Mouse (Mus musculus) E14TG2a.4 (cell line): Measurements from ENCODE around the gene Pom121l2.
A peak's percentile ranks its signal among the peaks of the same experiment; 100 is the strongest.

Experiments used
- H3K27me3 ChIP-seq: 2 replicates; pipeline ENCODE4 v1.6.1; 2014; ENCODE audit warnings: low read length, control low read depth; ENCODE audit not compliant: insufficient read depth
- H3K36me3 ChIP-seq: 2 replicates; pipeline ENCODE4 v1.6.1; 2014; ENCODE audit warnings: low read length, control low read depth; ENCODE audit not compliant: insufficient read depth
- H3K4me1 ChIP-seq: replicated peaks from 2 replicates; pipeline ENCODE4 v1.6.1; 2014; ENCODE audit warnings: low read depth, low read length, control low read depth
- H3K4me3 ChIP-seq: replicated peaks from 2 replicates; pipeline ENCODE4 v1.5.1; 2014; ENCODE audit warnings: mild to moderate bottlenecking, low read length
- H3K9me3 ChIP-seq: 2 replicates; pipeline ENCODE4 v1.6.1; 2014; ENCODE audit warnings: low read length, control low read depth
- CTCF ChIP-seq: conservative IDR thresholded peaks from 2 replicates; pipeline ENCODE4 v1.5.1; 2014; ENCODE audit warnings: low read length
- NANOG ChIP-seq: IDR thresholded peaks from 2 replicates; pipeline ENCODE4 v1.6.1; 2014; ENCODE audit warnings: borderline replicate concordance, low read length, mixed read lengths
- POU5F1 ChIP-seq: IDR thresholded peaks from 2 replicates; pipeline ENCODE4 v1.6.1; 2014; ENCODE audit warnings: low read length, borderline replicate concordance

Gene Pom121l2

GRCm38 (mm10) chr13:21980981-21981802 lies at the start of gene Pom121l2:
Gene Pom121l2 (plus strand): TSS chr13:21981194.
- Histone ChIP-seq H3K36me3 (no peaks in the 10 kb centered on the region), H3K4me1 (peaks cover 32% of the 10 kb centered on the region), H3K4me3 (peak within 1 kb of the TSS; percentile 82), H3K9me3 (no peaks in the 10 kb centered on the region), H3K27me3 (peaks cover 66% of the 10 kb centered on the region)
- TF ChIP-seq POU5F1 = no peak
- TF ChIP-seq NANOG = no peak
- no peak for TF ChIP-seq CTCF

DNA sequence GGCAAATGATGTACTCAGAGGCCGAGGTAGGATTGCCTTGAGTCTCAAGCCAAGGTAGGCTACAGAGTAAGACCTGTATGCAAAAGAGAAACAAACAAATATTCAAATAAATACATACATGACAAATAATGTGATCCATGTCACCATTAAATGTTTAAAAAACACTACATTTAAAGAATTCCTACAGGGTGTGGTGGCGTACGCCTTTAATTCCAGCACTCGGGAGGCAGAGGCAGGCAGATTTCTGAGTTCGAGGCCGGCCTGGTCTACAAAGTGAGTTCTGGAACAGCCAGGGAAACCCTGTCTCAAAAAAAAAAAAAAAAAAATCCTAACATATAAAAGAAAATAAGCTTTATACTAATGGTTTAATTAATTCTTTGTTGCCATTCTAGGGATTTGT lies 49.3 kb upstream of the Pom121l2 start:
- H3K27me3 ChIP-seq = no peaks in the 10 kb centered on the region
- peaks cover 65% of the 10 kb centered on the region for H3K4me1 ChIP-seq
- peak overlapping the region; percentile 48 for H3K4me3 ChIP-seq
- no peaks in the 10 kb centered on the region for H3K36me3 ChIP-seq
- H3K9me3 ChIP-seq = no peaks in the 10 kb centered on the region
- TF ChIP-seq NANOG (no peak), POU5F1 (no peak), CTCF (no peak)

GRCm38 (mm10) chr13:21933626-21934548 lies 47.1 kb upstream of the Pom121l2 start:
- Histone ChIP-seq H3K27me3 (no peaks in the 10 kb centered on the region), H3K36me3 (no peaks in the 10 kb centered on the region), H3K9me3 (no peaks in the 10 kb centered on the region), H3K4me1 (peaks cover 70% of the 10 kb centered on the region), H3K4me3 (peak overlapping the region; percentile 75)
- TF ChIP-seq POU5F1 = no peak
- no peak for TF ChIP-seq NANOG
- TF ChIP-seq CTCF = no peak

GRCm38 (mm10) chr13:21934982-21935791 lies 45.8 kb upstream of the Pom121l2 start:
- TF ChIP-seq POU5F1 = no peak
- TF ChIP-seq NANOG = no peak
- TF ChIP-seq CTCF = no peak
- H3K4me1 ChIP-seq = peaks cover 59% of the 10 kb centered on the region
- H3K36me3 ChIP-seq = no peaks in the 10 kb centered on the region
- H3K4me3 ChIP-seq = peak overlapping the region; percentile 75
- H3K27me3 ChIP-seq = no peaks in the 10 kb centered on the region
- no peaks in the 10 kb centered on the region for H3K9me3 ChIP-seq

- Histone ChIP-seq H3K4me3 (peak overlapping the region; percentile 72), H3K27me3 (no peaks in the 10 kb centered on the region), H3K4me1 (peaks cover 52% of the 10 kb centered on the region), H3K36me3 (no peaks in the 10 kb centered on the region), H3K9me3 (no peaks in the 10 kb centered on the region)
- no peak for TF ChIP-seq CTCF
- no peak for TF ChIP-seq NANOG
- no peak for TF ChIP-seq POU5F1
Observed at GRCm38 (mm10) chr13:21935833-21936232, 45.2 kb upstream of the Pom121l2 start.

DNA sequence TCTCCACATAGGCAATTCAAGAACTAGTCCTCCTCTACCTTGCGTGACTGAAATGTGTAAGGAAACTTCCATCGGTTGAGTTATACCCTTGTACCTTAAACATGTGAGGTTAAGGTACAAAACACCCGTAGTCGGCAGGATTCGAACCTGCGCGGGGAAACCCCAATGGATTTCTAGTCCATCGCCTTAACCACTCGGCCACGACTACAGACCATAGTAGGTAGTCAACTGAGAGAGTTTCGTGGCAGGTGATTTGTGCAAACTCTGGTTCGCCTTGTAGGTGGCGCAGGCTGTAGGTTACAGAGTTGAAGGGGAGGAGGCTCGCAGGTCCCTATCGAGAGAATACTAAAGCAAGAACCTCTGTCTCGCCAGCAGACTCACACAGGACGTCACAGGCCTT lies 44.0 kb upstream of the Pom121l2 start:
- Histone ChIP-seq H3K9me3 (no peaks in the 10 kb centered on the region), H3K36me3 (no peaks in the 10 kb centered on the region), H3K27me3 (no peaks in the 10 kb centered on the region), H3K4me1 (peaks cover 51% of the 10 kb centered on the region), H3K4me3 (peak overlapping the region; percentile 72)
- TF ChIP-seq NANOG = no peak
- TF ChIP-seq CTCF = no peak
- TF ChIP-seq POU5F1 = no peak

DNA sequence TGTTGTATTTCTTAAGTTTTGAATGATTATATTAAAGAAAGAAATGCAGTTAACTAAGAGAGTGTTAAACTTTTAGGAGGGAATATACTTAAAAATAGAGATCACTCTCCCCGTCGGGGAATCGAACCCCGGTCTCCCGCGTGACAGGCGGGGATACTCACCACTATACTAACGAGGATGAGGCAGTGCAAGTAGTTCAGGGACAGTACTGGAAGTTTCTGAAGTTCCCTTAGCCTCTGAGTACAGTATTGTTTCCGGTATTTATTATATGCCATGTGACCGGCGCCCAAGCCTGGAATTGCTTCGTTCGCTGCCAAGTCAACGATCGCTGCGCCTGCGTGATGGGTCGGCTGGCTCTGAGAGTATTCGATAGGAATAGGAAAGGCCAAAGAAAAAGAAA lies 40.8 kb upstream of the Pom121l2 start:
- TF ChIP-seq POU5F1 (no peak), CTCF (no peak), NANOG (no peak)
- peaks cover 34% of the 10 kb centered on the region for H3K4me1 ChIP-seq
- H3K27me3 ChIP-seq = no peaks in the 10 kb centered on the region
- no peaks in the 10 kb centered on the region for H3K36me3 ChIP-seq
- peak overlapping the region; percentile 83 for H3K4me3 ChIP-seq
- H3K9me3 ChIP-seq = no peaks in the 10 kb centered on the region

- no peak for TF ChIP-seq CTCF
- no peak for TF ChIP-seq NANOG
- no peak for TF ChIP-seq POU5F1
- peak overlapping the region; percentile 83 for H3K4me3 ChIP-seq
- H3K36me3 ChIP-seq = no peaks in the 10 kb centered on the region
- H3K27me3 ChIP-seq = no peaks in the 10 kb centered on the region
- no peaks in the 10 kb centered on the region for H3K9me3 ChIP-seq
- peaks cover 37% of the 10 kb centered on the region for H3K4me1 ChIP-seq
Observed at GRCm38 (mm10) chr13:21940811-21941321, 40.1 kb upstream of the Pom121l2 start.
